Mouse (Mus musculus) kidney, embryonic 16.5 days (tissue): Measurements from ENCODE around the gene Sys1. TPM values are rescaled to one million over a fixed set of nuclear protein-coding genes. Genes with fewer than 3 reads are reported as not detected.

ENCODE experiments used
- ATAC-seq: fragments of 200-750 bp; cut with Nextera tagmentation; 2 replicates; pipeline ENCODE4 v1.8.0; 2017; ENCODE audit warnings: moderate TSS enrichment; ENCODE audit not compliant: low FRiP score, low TSS enrichment
- H3K27ac ChIP-seq: fragments of 300-500 bp; sonication (generic); 2 replicates; pipeline ENCODE4 v1.5.1; 2014; ENCODE audit warnings: low read length
- H3K27me3 ChIP-seq: fragments of 300-500 bp; sonication (generic); 2 replicates; pipeline ENCODE4 v1.6.1; 2014; ENCODE audit warnings: low read length, control low read depth, mixed read lengths; ENCODE audit not compliant: insufficient read depth
- H3K36me3 ChIP-seq: fragments of 300-500 bp; sonication (generic); 2 replicates; pipeline ENCODE4 v1.6.1; 2014; ENCODE audit warnings: low read length, control low read depth, mixed read lengths; ENCODE audit not compliant: insufficient read depth
- H3K4me1 ChIP-seq: fragments of 300-500 bp; sonication (generic); 2 replicates; pipeline ENCODE4 v1.6.1; 2014; ENCODE audit warnings: low read length, control low read depth, mixed read lengths; ENCODE audit not compliant: insufficient read depth
- H3K4me2 ChIP-seq: fragments of 300-500 bp; sonication (generic); replicated peaks from 2 replicates; pipeline ENCODE4 v1.6.1; 2014; ENCODE audit warnings: low read depth, low read length
- H3K4me3 ChIP-seq: fragments of 300-500 bp; sonication (generic); 2 replicates; pipeline ENCODE4 v1.5.1; 2014; ENCODE audit warnings: mild to moderate bottlenecking, low read length
- H3K9ac ChIP-seq: fragments of 300-500 bp; sonication (generic); replicated peaks from 2 replicates; pipeline ENCODE4 v1.6.1; 2014; ENCODE audit warnings: low read length
- H3K9me3 ChIP-seq: fragments of 300-500 bp; sonication (generic); 2 replicates; pipeline ENCODE4 v1.6.1; 2016; ENCODE audit warnings: low read length, control low read depth
- WGBS: fragments of 180-500 bp; shearing (Covaris S2); extraction: QIAGEN DNeasy Blood & Tissue Kit; methylation state at CpG from one replicate; pipeline ENCODE4 v1.1.7; 2014; 5-methylcytosine and 5-hydroxymethylcytosine counted together
- polyA plus RNA-seq: library from polyadenylated mRNA; unstranded; fragments of >200 nt; fragmentation: Nextera tagmentation; extraction: Ambion mirVana; gene quantifications from 2 replicates; pipeline ENCODE4 v1.2.1, GENCODE M21; 2015

The Sys1 gene
- polyA plus RNA-seq, 1 experiment from 2014 or later, result 67.0 TPM

- WGBS, result 45% methylated on average over 9 of the region's 9 CpGs
- no peak for ATAC-seq
- Histone ChIP-seq H3K4me2 (peak overlapping the region; percentile 39; the same call in 1 of the 2 replicates), H3K36me3 (peaks cover 19% of the 10 kb centered on the region; the same call in 1 of the 2 replicates), H3K27ac (peak overlapping the region; percentile 95), H3K9me3 (no peaks in the 10 kb centered on the region), H3K9ac (peak overlapping the region; percentile 51), H3K4me3 (0 out of 2 replicates have a peak overlapping the region, but pooled peaks have one; percentile 15), H3K4me1 (peaks cover 76% of the 10 kb centered on the region), H3K27me3 (no peaks in the 10 kb centered on the region)
These were observed 24.9 kb upstream of the Sys1 start for GRCm38 (mm10) chr2:164431676-164432465.

GRCm38 (mm10) chr2:164432541-164433191 is 24.1 kb upstream of the Sys1 start:
- 12% methylated on average over 22 of the region's 22 CpGs for WGBS
- no peaks in the 10 kb centered on the region for H3K27me3 ChIP-seq
- peak overlapping the region; percentile 39 for H3K4me2 ChIP-seq
- peak overlapping the region; percentile 95 for H3K27ac ChIP-seq
- peak overlapping the region; percentile 15; the same call in 1 of the 2 replicates for H3K4me3 ChIP-seq
- H3K9ac ChIP-seq, result peak overlapping the region; percentile 51
- 0 out of 2 replicates have a peak, but pooled peaks have one; percentile 3 for ATAC-seq
- H3K36me3 ChIP-seq, result 0 out of 2 replicates have a peak, but pooled peaks cover 14% of the 10 kb centered on the region
- peaks cover 84% of the 10 kb centered on the region for H3K4me1 ChIP-seq
- H3K9me3 ChIP-seq, result no peaks in the 10 kb centered on the region

GRCm38 (mm10) chr2:164433278-164433895 is 23.4 kb upstream of the Sys1 start:
- Histone ChIP-seq H3K36me3 (0 out of 2 replicates have a peak, but pooled peaks cover 7% of the 10 kb centered on the region), H3K4me1 (peaks cover 91% of the 10 kb centered on the region), H3K27ac (peak overlapping the region; percentile 95), H3K9me3 (no peaks in the 10 kb centered on the region), H3K9ac (peak overlapping the region; percentile 51; the same call in 1 of the 2 replicates), H3K4me2 (peak overlapping the region; percentile 39), H3K27me3 (no peaks in the 10 kb centered on the region), H3K4me3 (no peak overlapping the region)
- 0 out of 2 replicates have a peak, but pooled peaks have one; percentile 13 for ATAC-seq
- WGBS, result 62% methylated on average over 9 of the region's 9 CpGs

DNA sequence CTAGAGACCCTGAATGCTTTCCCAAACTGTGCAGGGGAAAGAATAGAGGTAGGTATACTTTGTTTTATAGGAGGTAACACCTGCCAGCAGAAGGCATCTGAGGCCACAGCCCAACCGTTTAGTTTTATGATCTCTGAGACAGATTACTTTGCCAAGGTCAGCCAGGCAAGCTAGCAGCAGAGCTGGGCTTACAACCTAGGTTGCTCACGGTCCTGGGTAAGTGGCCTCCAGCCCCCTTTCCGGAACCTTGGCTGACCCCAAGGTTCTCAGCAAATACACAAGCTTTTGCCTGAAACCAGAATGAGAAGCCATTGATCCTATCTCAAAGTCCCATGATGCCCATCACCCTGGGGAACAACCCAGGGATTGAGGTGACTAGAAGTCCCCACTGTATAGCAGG is 22.1 kb upstream of the Sys1 start:
- Histone ChIP-seq H3K9ac (no peak overlapping the region), H3K4me2 (0 out of 2 replicates have a peak overlapping the region, but pooled peaks have one; percentile 3), H3K9me3 (no peaks in the 10 kb centered on the region), H3K27me3 (no peaks in the 10 kb centered on the region), H3K36me3 (no peaks in the 10 kb centered on the region), H3K4me1 (peaks cover 96% of the 10 kb centered on the region), H3K4me3 (no peak overlapping the region), H3K27ac (peak overlapping the region; percentile 95)
- no peak for ATAC-seq
- WGBS, result 18% methylated on average over 3 of the region's 3 CpGs

DNA sequence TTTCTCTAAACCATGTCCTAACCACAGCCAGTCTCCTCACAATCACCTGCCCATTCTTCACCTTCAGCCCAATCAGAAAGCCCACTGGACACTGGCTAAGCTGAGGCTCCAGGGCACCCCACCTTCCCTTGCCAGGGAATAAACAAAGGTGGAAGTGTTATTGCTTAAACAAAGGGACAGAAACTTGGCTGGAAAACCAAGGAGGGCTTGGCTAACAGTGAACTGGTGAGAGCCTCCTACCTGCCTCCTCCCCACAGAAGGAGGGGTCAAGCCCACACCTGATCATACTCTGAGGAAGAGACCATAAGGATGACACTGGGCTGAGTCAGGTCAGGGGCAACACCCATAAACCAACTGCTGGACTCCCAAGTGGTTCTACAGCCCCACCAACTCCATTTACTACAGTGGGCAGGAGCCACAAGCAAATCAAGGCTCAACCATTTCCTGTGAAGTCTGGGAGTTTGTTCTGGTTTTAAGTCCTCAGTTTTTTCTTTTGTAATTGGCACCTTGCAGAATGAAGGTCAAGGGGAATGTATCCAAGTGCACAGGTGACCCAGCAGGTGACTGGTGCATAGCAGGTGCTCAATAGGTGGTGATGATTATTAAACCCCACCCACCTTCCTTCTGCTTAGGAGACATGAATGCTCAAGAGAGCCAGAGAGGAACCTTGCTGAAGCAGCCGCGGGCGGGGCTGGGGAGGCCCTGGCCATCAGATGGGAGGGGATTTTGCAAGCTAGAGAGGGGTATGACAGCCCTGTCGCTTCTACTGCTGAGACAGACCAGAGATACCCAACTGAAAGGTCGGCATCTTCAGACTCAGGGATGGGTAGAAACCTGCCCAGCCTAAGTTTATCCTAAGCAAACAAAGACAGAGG is 21.3 kb upstream of the Sys1 start:
- WGBS, result 15% methylated on average over 5 of the region's 5 CpGs
- Histone ChIP-seq H3K4me2 (peak overlapping the region; percentile 45), H3K4me1 (peaks cover 100% of the 10 kb centered on the region), H3K27me3 (no peaks in the 10 kb centered on the region), H3K4me3 (no peak overlapping the region), H3K27ac (peak overlapping the region; percentile 95), H3K36me3 (no peaks in the 10 kb centered on the region), H3K9me3 (no peaks in the 10 kb centered on the region), H3K9ac (peak overlapping the region; percentile 12; the same call in 1 of the 2 replicates)
- ATAC-seq, result no peak

GRCm38 (mm10) chr2:164436215-164436913 is 20.4 kb upstream of the Sys1 start:
- peaks cover 100% of the 10 kb centered on the region for H3K4me1 ChIP-seq
- 11% methylated on average over 8 of the region's 8 CpGs for WGBS
- H3K4me2 ChIP-seq, result peak overlapping the region; percentile 45
- H3K36me3 ChIP-seq, result no peaks in the 10 kb centered on the region
- peak overlapping the region; percentile 16; the same call in 1 of the 2 replicates for H3K4me3 ChIP-seq
- ATAC-seq, result no peak
- peak overlapping the region; percentile 95 for H3K27ac ChIP-seq
- no peaks in the 10 kb centered on the region for H3K27me3 ChIP-seq
- H3K9me3 ChIP-seq, result no peaks in the 10 kb centered on the region
- peak overlapping the region; percentile 59 for H3K9ac ChIP-seq

GRCm38 (mm10) chr2:164436961-164437360 is 19.8 kb upstream of the Sys1 start:
- H3K27ac ChIP-seq, result peak overlapping the region; percentile 95
- H3K4me3 ChIP-seq, result peak overlapping the region; percentile 16; the same call in 1 of the 2 replicates
- no peaks in the 10 kb centered on the region for H3K27me3 ChIP-seq
- 32% methylated on average over 3 of the region's 3 CpGs for WGBS
- no peaks in the 10 kb centered on the region for H3K36me3 ChIP-seq
- H3K9me3 ChIP-seq, result no peaks in the 10 kb centered on the region
- peak; percentile 62 for ATAC-seq
- peak overlapping the region; percentile 45 for H3K4me2 ChIP-seq
- peak overlapping the region; percentile 59 for H3K9ac ChIP-seq
- peaks cover 96% of the 10 kb centered on the region for H3K4me1 ChIP-seq

GRCm38 (mm10) chr2:164437710-164438109 is 19.1 kb upstream of the Sys1 start:
- 19% methylated on average over 6 of the region's 6 CpGs for WGBS
- Histone ChIP-seq H3K4me3 (0 out of 2 replicates have a peak overlapping the region, but pooled peaks have one; percentile 16), H3K9ac (no peak overlapping the region), H3K27me3 (no peaks in the 10 kb centered on the region), H3K36me3 (no peaks in the 10 kb centered on the region), H3K27ac (peak overlapping the region; percentile 95), H3K4me1 (peaks cover 88% of the 10 kb centered on the region), H3K9me3 (no peaks in the 10 kb centered on the region), H3K4me2 (peak overlapping the region; percentile 45)
- peak; percentile 22; the same call in 1 of the 2 replicates for ATAC-seq
